Mouse (Mus musculus): Measurements from ENCODE around the gene Ube2c.

DNA sequence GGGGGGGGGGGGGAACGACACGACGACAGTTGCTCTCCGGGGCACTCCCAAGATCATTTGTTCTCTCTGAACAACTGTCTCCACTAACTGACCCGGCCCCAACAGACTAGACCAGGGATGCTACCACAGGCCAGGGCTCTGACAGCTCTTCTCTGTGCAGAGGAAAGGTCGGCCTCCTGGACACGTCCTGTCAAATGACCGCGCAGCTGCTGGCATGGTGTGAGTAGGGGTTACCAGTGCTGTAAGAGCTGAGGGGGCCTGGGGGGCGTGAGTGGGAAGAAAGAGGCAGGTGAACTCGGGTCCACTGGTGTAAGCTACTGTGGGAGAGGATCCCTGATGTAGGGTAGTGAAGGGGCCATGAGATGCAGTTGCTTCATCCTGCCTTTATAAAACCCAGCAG, 11.9 kb upstream of the Ube2c start:
- TF ChIP-seq CTCF (IDR thresholded peaks at IDR 0.05; ENCODE audit: extremely low read depth, insufficient read depth, low read length) (no peak), POLR2A (IDR thresholded peaks at IDR 0.05; ENCODE audit: extremely low read depth, insufficient read depth, low read length) (no peak)
